Mouse (Mus musculus) kidney, adult 9 months (tissue): ENCODE results near the gene Clec2i.
"Not testable (repeated sequence)": the region's sequence is repeated elsewhere in the genome, so short reads cannot be mapped to it uniquely, and the experiment has no call there.

Experiments
- DNase-seq: peaks from one replicate; pipeline ENCODE4 v3.0.0; 2022

Gene Clec2i

DNA sequence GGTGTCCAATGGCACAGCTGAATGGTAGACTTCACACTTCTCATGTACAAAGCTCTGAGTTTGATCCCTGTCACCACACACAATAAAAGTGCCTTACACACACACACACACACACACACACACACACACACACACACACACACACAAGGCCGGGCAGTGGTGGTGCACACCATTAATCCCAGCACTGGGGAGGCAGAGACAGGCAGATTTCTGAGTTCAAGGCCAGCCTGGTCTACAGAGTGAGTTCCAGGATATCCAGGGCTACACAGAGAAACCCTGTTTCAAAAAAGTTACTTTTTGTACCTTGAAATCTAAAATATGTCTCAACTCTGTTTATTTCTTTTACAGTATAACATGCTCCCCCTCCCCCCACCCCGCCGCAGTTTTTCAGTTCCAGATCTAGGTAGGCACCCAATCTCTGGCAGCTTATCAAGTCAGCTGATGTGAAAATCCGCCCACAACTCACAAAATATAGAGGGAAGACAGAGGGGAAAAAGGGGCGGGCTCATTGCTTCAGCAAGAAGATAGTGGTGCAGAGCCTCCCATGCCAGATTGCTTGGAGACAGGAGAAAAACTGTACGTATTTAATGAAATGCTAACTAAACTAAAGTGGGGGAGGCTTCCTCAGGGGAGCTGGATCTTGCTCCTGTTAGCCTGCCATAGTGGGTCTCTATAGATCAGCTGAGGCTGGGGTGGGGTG lies at the start of gene Clec2i:
TSS of gene Clec2i (plus strand) at position 498 of the 700 bp plus-strand sequence.
- DNase-seq: not testable (repeated sequence)

DNA sequence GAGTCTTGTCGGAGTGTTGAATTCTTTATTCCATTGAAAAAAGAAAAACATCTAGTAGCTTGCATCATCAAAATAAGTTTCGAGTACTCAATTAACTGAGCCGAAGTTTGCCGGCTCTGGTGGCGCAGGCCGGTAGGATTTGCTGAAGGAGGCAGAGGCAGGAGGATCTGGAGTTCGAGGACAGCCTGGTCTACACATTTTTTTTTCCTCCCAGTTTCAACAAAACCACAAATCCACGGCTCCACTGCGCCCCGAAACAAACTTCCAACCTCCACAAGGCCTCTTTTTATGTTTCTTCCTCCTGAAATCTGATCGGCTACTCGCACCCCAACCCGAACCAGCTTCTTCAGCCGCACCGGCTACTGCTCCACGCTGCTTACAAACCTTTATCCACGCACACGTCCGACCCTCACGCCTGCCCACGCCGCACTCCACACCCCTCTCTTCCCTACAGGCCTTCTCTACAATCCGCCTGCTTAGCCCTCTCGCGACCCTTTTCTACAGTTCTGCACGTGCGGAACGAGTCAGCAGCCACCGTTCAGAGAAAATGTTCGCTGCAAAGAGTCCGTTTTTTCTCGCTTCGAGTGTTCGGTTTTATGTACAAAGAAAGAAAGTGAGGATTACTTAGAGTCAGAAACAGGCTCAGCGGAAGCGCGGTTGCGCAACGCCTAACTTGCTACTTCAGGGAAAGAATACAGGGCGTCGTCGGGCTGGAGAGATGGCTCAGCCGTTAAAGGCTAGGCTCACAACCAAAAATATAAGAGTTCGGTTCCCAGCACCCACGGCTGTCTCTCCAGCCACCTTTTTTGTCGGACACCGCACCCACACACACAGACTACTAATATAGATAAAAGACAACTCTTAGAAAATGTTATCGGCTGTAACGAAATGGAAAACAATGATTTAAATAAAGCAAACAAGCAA lies 48.8 kb upstream of the Clec2i start:
- DNase-seq: peak; percentile 94

DNA sequence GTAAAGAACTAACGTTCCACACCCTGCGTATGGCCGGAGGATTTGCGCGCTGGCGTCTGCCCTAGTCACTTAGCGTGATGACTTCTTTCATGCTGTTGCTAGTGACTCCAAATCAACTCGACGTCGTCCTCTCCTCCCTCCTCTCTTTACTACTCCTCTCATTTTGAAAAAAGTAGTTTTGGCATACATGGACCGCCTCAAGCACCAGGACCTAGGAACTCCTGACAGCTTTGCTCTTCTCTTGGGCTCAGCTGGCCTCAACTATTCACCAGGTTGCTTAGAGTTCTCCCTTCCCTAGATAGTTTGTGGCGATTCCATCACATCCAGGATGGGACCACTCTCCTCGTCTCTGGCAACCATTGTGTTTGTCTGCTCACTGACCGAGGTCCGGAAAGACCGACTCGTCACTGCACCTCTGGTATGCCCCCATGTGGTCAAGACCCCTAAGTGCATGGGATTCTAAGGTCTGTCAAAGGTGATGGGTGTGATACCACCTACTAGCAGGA lies 48.1 kb upstream of the Clec2i start:
- DNase-seq: peak; percentile 94

DNA sequence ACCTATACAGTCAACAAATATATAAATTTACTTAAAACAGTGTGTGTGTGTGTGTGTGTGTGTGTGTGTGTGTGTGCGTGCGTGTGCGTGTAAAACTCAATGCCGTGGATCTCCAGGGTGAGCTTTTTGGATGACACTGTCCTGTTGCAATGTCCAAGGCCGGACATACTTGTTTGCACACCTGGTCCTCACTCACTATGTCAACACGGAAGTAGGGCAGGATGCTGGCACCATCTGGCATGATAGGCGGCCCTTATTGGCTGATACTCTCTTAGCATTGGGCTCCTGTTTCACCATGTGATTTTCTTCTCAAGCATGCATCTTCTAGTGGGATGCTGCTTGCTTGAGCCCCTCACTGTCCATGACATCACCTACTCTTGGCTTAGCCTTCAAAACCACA lies 47.5 kb upstream of the Clec2i start:
- no peak for DNase-seq

- not testable (repeated sequence) for DNase-seq
Observed at GRCm38 (mm10) chr6:128840669-128841068, 46.7 kb upstream of the Clec2i start.

- DNase-seq: no peak
Observed at GRCm38 (mm10) chr6:128841327-128842089, 45.9 kb upstream of the Clec2i start.

- no peak for DNase-seq
Observed at GRCm38 (mm10) chr6:128842356-128842944, 44.9 kb upstream of the Clec2i start.

DNA sequence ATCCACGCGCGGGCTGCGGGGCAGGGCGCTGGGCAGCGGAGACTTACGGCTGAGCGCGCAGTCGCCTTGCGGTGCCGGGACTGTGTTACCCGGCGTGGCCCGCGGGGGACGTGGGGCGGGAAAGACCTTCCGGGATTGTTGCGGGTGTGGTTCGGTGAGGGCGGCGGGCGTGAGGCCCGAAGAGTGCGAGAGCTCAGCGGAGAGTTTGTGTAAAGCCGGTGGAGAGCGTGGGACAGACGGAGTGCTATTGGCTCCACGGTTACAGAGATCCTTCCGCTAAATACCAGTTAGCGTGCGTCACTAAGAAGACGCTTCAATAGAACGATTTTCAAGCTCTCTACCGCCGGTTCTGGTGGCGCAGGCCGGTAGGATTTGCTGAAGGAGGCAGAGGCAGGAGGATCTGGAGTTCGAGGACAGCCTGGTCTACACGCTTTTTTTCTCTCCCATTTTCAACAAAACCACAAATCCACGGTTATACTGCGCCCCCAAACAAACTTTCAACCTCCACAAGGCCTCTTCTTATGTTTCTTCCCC lies 44.4 kb upstream of the Clec2i start:
- DNase-seq: peak; percentile 97

DNA sequence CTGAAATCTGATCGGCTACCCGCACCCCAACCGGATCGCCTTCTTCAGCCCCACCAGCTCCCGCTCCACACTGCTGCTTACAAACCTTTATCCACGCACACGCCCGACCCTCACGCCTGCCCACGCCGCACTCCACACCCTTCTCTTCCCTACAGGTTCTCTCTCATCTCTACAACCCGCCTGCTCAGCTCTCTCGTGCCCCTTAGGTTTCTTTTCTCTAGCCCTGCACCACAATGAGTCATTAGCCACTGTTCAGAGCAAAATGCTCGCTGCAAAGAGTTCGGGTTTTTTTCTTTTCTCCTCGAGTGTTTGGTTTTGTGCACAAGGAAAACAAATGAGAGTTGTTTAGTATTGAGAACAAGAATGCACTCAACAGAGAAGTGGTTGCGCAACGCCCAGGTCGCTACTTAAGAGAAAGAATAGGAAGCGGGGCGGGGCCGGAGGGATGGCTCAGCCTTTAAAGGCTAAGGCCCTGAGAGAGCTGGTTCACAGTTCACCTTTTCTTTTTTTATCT lies 43.9 kb upstream of the Clec2i start:
- DNase-seq: peak; percentile 77

- no peak for DNase-seq
Observed at GRCm38 (mm10) chr6:128844131-128844530, 43.3 kb upstream of the Clec2i start.

DNA sequence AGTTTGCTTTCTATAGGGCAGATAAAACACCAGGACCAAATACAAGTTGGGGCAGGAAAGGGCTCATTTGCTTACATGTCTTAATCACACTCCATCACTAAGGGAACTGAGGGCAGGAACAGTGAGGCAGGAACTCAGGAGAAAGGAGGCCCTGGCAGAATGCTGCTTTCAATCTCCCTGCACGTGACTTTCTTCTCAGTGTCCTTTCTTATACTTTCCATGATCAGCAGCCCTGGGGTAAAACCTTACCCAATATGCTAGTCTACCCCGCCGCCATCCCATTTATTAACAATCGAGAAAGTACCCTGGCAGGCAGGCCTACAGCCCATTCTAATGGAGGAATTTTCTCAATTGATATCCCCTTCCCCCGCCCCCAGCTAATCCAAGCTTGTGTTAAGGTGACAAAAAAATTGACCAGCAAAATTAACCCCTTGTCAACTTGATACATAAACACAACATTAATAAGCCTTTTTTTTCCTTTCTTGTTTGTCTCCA lies 42.8 kb upstream of the Clec2i start:
- DNase-seq: no peak

- DNase-seq: peak; percentile 95
Observed at GRCm38 (mm10) chr6:128845319-128845979, 41.9 kb upstream of the Clec2i start.

GRCm38 (mm10) chr6:128845998-128846542 lies 41.3 kb upstream of the Clec2i start:
- no peak for DNase-seq

DNA sequence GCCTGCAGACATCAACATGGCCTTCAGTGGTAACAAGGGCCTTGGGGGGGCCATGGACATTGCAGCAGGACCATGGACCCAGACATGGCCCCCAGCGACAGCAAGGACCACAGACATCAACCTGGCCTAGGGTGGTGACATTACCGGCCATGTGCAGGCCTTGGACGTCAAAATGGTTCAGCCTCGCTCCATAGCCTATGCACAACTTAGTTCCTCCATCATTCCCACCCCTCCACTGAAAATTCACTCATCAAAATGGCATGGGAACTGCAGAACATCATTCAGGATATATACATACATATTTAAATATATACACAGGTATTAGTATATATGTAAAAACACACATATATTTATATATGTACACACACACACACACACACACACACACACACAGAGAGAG lies 40.0 kb upstream of the Clec2i start:
- no peak for DNase-seq

- DNase-seq: peak; percentile 68
Observed at GRCm38 (mm10) chr6:128849902-128850301, 37.5 kb upstream of the Clec2i start.

GRCm38 (mm10) chr6:128850671-128851070 lies 36.7 kb upstream of the Clec2i start:
- DNase-seq: peak; percentile 79

DNA sequence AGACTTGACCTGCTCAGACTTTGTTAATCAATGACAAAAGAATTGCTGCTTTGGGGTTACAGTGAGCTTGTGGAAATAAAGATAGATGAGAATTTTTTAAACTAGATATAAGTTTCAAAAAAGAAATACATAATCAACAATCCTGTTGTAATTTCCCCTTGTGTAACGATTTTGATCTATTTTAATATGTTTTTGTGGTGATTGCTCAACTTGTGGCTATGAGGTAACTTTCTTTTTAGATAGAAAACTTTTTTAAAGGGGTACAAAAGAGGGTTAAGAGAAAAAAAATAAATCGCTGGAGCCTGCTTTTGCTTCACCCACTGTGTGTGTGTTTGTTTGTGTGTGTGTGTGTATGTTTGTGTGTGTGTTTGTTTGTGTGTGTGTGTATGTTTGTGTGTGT lies 36.2 kb upstream of the Clec2i start:
- no peak for DNase-seq

GRCm38 (mm10) chr6:128852766-128853165 lies 34.6 kb upstream of the Clec2i start:
- no peak for DNase-seq

- peak; percentile 82 for DNase-seq
Observed at GRCm38 (mm10) chr6:128854024-128854820, 33.2 kb upstream of the Clec2i start.

DNA sequence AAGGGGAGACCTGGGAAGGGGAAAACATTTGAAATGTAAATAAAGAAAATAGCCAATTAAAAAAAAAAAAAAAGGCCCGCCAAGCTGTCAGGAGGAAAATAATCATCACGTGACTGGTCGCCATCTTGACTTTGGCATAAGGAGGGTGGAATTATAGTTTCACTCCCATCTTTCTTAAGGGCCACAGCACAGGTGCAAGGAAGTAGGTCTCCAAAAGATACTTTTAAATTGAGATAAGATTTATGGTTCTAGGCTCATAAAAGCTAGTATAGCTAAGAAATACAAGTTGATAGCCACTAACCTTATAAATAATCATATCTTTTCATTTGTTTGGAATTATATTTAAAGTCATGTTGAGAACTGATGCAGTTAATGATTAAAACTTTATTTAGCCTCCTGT lies 32.5 kb upstream of the Clec2i start:
- DNase-seq: no peak
